Mouse (Mus musculus) midbrain, embryonic 16.5 days (tissue): ENCODE data around the gene 1700016D06Rik. TPM values are rescaled to one million over a fixed set of nuclear protein-coding genes. Genes with fewer than 3 reads are reported as not detected.
A peak's percentile ranks its signal among the peaks of the same experiment; 100 is the strongest.

Experiments
- ATAC-seq: fragments of 200-750 bp; cut with Nextera tagmentation; 2 replicates; pipeline ENCODE4 v1.8.0; 2017; ENCODE audit warnings: moderate TSS enrichment
- H3K27ac ChIP-seq: fragments of 300-500 bp; sonication (generic); 2 replicates; pipeline ENCODE4 v1.5.1; 2014; ENCODE audit warnings: mild to moderate bottlenecking, low read length, mixed read lengths
- H3K27me3 ChIP-seq: fragments of 300-500 bp; sonication (generic); 2 replicates; pipeline ENCODE4 v1.6.1; 2014; ENCODE audit warnings: low read depth, low read length, mixed read lengths; ENCODE audit not compliant: control insufficient read depth, insufficient read depth
- H3K36me3 ChIP-seq: fragments of 300-500 bp; sonication (generic); 2 replicates; pipeline ENCODE4 v1.6.1; 2014; ENCODE audit warnings: mild to moderate bottlenecking, low read length, moderate library complexity, mixed read lengths; ENCODE audit not compliant: control insufficient read depth, insufficient read depth
- H3K4me1 ChIP-seq: fragments of 300-500 bp; sonication (generic); 2 replicates; pipeline ENCODE4 v1.6.1; 2014; ENCODE audit warnings: mild to moderate bottlenecking, low read length, mixed read lengths; ENCODE audit not compliant: control insufficient read depth, insufficient read depth
- H3K4me2 ChIP-seq: fragments of 300-500 bp; sonication (generic); 2 replicates; pipeline ENCODE4 v1.6.1; 2014; ENCODE audit warnings: mild to moderate bottlenecking, low read length, mixed read lengths
- H3K4me3 ChIP-seq: fragments of 300-500 bp; sonication (generic); 2 replicates; pipeline ENCODE4 v1.5.1; 2014; ENCODE audit warnings: low read depth, mild to moderate bottlenecking, low read length, moderate library complexity, mixed read lengths
- H3K9ac ChIP-seq: fragments of 300-500 bp; sonication (generic); 2 replicates; pipeline ENCODE4 v1.6.1; 2014; ENCODE audit warnings: low read depth, low read length, mixed read lengths
- H3K9me3 ChIP-seq: fragments of 300-500 bp; sonication (generic); replicated peaks from 2 replicates; pipeline ENCODE4 v1.6.1; 2014; ENCODE audit warnings: mild to moderate bottlenecking, low read length, mixed read lengths; ENCODE audit not compliant: control insufficient read depth, poor library complexity, severe bottlenecking
- WGBS: fragments of 180-500 bp; shearing (Covaris S2); extraction: QIAGEN DNeasy Blood & Tissue Kit; methylation state at CpG from one replicate; pipeline ENCODE4 v1.1.7; 2014; 5-methylcytosine and 5-hydroxymethylcytosine counted together
- polyA plus RNA-seq: library from polyadenylated mRNA; unstranded; fragments of >200 nt; fragmentation: Nextera tagmentation; extraction: Ambion mirVana; gene quantifications from 2 replicates; pipeline ENCODE4 v1.2.1, GENCODE M21; 2015

The 1700016D06Rik gene
- polyA plus RNA-seq, 1 experiment from 2014 or later: not detected

DNA sequence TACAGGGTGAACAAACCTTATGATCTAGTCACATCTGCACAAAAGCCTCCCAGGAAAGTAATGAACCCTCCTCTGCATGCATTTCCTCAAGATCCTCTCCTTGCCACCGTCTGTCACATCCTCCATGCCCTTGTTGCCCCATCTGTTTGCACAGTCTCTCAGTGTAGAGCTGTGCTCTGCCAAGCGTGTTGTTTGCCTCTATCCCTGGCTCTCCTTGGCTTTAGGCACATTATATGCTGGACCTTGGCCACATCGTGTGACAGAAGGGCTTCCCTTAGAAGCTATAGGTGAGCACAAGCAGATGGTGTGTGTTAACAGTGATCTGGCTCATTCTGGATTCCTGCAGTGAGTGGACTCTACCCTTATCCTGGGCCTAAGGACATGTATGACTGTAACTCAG lies 38.9 kb downstream of the 1700016D06Rik start:
- Histone ChIP-seq H3K4me2 (no peak overlapping the region), H3K27me3 (no peaks in the 10 kb centered on the region), H3K4me1 (no peaks in the 10 kb centered on the region), H3K9me3 (no peaks in the 10 kb centered on the region), H3K27ac (no peak overlapping the region), H3K4me3 (no peak overlapping the region), H3K36me3 (no peaks in the 10 kb centered on the region), H3K9ac (no peak overlapping the region)
- 78% methylated on average over 3 of the region's 3 CpGs for WGBS
- ATAC-seq: no peak

DNA sequence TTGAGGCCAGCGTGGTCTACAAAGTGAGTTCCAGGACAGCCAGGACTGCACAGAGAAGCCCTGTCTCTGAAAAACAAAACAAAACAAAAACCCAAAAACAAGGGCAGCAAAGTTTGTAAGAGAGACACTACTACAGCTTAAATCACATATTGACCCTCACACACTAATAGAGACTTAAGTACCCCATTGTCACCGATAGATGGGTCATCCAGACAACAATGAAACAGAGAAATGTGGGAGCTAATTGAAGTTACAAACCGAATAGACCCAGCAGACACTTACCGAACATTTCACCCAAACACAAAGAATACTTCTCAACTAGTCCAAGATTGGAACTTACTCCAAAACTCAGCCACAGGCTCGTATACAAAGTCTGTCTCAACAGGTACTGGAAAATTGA lies 50.8 kb downstream of the 1700016D06Rik start:
- no peak for ATAC-seq
- Histone ChIP-seq H3K4me2 (no peak overlapping the region), H3K9ac (no peak overlapping the region), H3K27me3 (no peaks in the 10 kb centered on the region), H3K36me3 (no peaks in the 10 kb centered on the region), H3K9me3 (no peaks in the 10 kb centered on the region), H3K4me1 (no peaks in the 10 kb centered on the region), H3K4me3 (no peak overlapping the region), H3K27ac (no peak overlapping the region)
- 88% methylated on average over 5 of the region's 5 CpGs for WGBS

DNA sequence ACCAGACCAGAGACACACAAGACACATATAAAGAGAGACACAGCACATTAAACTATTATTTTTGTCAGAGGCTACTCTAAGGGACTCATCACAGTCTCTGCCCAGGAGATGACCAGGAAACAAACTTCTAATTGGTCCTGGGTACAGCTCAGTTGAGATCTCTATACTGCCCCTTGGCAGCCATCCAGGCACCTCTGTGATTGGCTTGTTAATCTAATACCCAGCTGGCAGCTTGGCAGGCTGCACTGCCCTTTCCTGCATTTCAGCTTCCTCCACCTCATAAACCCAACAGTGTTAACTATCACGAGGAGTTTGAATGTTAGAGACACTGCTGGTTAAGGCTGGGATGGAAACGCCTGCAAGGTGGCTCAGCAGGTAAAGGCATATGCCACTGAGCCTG lies 57.7 kb downstream of the 1700016D06Rik start:
- ATAC-seq: no peak
- Histone ChIP-seq H3K4me2 (no peak overlapping the region), H3K9ac (no peak overlapping the region), H3K4me1 (no peaks in the 10 kb centered on the region), H3K36me3 (peaks cover 5% of the 10 kb centered on the region), H3K4me3 (no peak overlapping the region), H3K27me3 (no peaks in the 10 kb centered on the region), H3K27ac (no peak overlapping the region), H3K9me3 (peaks cover 2% of the 10 kb centered on the region; the same call in 1 of the 2 replicates)
- WGBS: 84% methylated on average over 2 of the region's 2 CpGs

DNA sequence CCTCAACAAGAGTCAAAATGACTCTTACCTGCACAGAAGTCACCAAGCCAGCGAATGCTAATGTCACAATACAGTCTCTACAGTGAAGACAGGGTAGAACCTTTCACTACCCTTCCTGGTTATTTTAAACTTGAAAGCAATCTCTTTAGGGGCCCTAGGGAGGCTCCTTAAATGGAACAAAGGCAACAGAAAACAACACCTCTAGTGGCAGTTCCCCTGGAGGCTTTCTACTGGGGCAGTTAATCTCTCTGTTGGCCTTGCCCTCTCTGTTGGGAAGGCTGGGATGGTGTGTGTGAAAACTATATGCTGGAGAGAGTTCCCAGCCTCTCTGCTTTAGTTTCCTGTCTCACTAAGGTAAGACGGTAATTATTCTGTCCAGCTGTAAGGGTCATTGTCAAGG lies 60.3 kb downstream of the 1700016D06Rik start:
- WGBS: 57% methylated on average over 2 of the region's 2 CpGs
- H3K4me3 ChIP-seq: no peak overlapping the region

DNA sequence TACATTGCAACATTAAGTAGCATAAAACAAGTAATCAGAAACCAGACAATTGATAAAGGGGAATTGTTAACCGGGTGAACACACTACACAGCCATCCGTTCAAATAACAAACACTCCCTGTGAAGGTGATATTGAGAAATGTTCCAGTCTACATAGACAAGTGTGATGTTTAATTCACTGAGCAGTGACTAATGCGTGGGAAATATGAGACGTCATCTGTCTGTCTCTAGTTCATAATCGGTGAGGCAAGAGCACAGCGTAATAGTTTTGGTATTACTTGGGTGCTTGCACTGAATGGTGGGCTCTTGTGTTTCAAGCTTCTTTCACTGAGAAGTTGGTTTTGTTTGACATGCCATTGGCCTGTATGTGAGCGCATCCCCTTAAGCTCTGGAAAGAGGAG lies 63.3 kb downstream of the 1700016D06Rik start:
- Histone ChIP-seq H3K9me3 (peaks cover 2% of the 10 kb centered on the region; the same call in 1 of the 2 replicates), H3K36me3 (peaks cover 5% of the 10 kb centered on the region), H3K27ac (no peak overlapping the region), H3K4me2 (no peak overlapping the region), H3K4me3 (no peak overlapping the region), H3K4me1 (peaks cover 17% of the 10 kb centered on the region), H3K9ac (no peak overlapping the region), H3K27me3 (no peaks in the 10 kb centered on the region)
- 97% methylated on average over 7 of the region's 7 CpGs for WGBS
- ATAC-seq: no peak

More for the DNA sequence above, 60.3 kb downstream of the 1700016D06Rik start:
- Histone ChIP-seq H3K9ac (no peak overlapping the region), H3K4me1 (0 out of 2 replicates have a peak, but pooled peaks cover 2% of the 10 kb centered on the region), H3K27ac (no peak overlapping the region), H3K36me3 (peaks cover 5% of the 10 kb centered on the region), H3K4me2 (no peak overlapping the region), H3K27me3 (no peaks in the 10 kb centered on the region), H3K9me3 (peaks cover 2% of the 10 kb centered on the region; the same call in 1 of the 2 replicates)
- no peak for ATAC-seq

DNA sequence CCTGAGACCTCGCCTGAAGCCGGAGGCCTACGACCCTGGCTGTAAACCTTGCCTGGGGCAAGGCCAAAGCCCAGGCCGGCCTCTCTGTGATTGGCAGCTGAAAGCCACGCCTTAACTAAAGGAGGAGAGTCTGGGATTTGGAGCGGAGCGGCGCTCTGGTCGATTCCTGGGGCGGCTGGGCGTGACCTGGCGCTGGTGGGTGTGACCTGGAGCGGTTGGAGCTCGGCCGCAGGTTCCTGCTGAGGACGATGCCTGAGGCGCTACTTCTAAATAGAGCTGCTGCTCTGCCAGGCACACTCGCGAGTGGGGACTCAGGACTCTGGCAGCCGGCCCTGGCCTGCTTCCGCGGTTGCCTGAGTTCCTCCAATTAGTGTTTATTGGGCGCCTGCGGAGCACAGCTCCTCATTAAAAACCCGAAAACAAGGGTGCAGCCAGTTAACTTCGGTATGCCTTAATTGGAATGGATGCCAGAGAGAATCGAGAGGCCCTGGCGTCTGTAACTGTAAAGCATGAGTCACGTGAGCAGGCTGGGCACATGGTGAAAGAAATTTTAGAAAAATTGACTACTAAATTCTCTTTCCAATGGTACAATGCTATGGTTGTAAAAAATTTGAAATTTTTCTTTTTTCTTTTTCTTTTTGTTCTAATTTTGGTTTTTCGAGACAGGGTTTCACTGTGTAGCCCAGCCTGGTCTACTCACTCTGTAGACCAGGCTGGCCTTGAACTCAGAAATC lies 64.4 kb downstream of the 1700016D06Rik start:
- peaks cover 7% of the 10 kb centered on the region for H3K36me3 ChIP-seq
- H3K4me3 ChIP-seq: peak overlapping the region; percentile 85
- peak overlapping the region; percentile 90 for H3K4me2 ChIP-seq
- 3% methylated on average over 30 of the region's 30 CpGs for WGBS
- peak; percentile 14 for ATAC-seq
- H3K4me1 ChIP-seq: peaks cover 19% of the 10 kb centered on the region
- H3K9ac ChIP-seq: peak overlapping the region; percentile 95
- no peaks in the 10 kb centered on the region for H3K27me3 ChIP-seq
- no peaks in the 10 kb centered on the region for H3K9me3 ChIP-seq
- peak overlapping the region; percentile 98 for H3K27ac ChIP-seq

DNA sequence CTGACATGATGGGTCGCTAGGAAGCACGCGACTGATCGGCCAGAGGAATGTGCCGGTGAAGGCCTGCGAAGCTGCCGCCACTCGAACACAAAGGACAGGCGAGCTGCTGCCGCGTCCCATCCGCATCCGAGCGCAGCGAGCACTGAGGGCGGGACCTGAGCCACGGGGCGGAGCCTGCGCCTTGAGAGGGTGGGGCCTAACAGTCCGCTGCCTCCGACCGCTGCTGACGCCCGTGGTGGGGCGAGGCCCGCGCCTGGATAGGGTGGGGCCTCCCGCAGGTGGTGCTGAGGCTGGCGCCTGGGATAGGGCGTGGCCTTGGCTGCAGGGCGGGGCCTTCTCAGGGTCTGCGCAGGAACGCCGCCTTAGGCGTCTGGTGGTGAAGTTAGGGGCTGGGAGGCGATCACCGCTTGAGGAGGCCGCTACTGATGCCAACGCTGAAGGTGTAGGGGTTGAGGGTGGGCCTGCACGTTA lies 65.2 kb downstream of the 1700016D06Rik start, which contains the start of gene Ankrd10:
Ankrd10 (minus strand) TSS at position 147 of the 471 bp plus-strand sequence.
- Histone ChIP-seq H3K4me1 (peaks cover 19% of the 10 kb centered on the region), H3K27me3 (no peaks in the 10 kb centered on the region), H3K9me3 (no peaks in the 10 kb centered on the region), H3K4me2 (peak within 1 kb of the TSS; percentile 90), H3K4me3 (peak within 1 kb of the TSS; percentile 85), H3K36me3 (peaks cover 11% of the 10 kb centered on the region), H3K27ac (peak within 1 kb of the TSS; percentile 98), H3K9ac (peak within 1 kb of the TSS; percentile 95)
- WGBS: 0% methylated on average over 37 of the region's 40 CpGs
- ATAC-seq: peak; percentile 94

DNA sequence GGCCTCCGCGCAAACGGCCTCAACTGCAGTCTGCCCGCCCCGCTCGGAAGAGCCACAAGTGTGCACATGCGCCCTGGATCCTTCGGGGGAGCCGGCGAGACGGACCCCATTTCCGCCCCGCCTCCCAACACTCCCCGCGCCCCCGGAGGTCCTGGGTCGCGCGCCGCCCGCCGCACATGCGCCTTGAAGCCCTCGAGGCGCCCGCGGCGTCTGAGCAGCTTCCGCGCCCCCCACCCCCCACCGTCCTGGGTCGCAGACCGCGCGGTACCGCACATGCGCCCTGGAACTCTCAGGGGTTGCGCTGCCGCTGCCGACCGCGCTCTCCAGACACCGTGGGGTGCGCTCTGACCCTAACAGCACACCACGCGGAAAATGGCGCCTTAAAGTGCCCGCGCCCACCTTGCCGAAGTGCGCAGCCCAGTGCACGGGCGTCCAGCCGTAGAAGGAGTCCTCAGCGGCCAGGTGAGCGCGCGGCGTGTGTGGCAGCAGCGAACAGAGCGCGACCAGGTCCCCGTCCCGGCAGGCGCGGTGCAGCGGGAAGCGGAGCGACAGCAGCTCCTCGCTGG lies 65.8 kb downstream of the 1700016D06Rik start:
- Histone ChIP-seq H3K36me3 (peaks cover 9% of the 10 kb centered on the region), H3K27me3 (no peaks in the 10 kb centered on the region), H3K4me1 (peaks cover 19% of the 10 kb centered on the region), H3K9ac (peak overlapping the region; percentile 95), H3K27ac (peak overlapping the region; percentile 98), H3K4me2 (peak overlapping the region; percentile 90), H3K9me3 (no peaks in the 10 kb centered on the region), H3K4me3 (peak overlapping the region; percentile 85)
- WGBS: under 1% methylated on average over 68 of the region's 70 CpGs
- ATAC-seq: peak; percentile 90
